15 mouse cellular contexts compared by ENCODE assay signal in the genomic region with DNA sequence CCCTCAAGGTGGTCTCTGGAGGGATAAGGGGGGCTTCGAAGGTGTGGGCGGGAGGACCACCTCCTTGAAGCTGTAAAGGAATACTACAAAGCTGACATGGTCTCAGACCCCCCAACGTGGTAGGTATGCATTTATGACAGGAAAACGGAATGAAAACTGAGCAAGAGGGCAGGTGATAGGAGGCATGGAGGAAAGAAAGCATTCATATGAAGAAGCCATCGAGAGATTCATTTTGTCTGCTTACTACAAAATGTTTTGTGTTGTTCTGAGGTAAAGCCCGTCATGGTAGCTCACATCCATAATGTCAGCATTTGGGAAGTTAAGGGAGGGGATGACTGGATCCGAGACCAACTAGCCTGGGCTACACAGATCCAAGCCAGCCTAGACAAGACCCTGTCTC. TPM values are rescaled to one million over a fixed set of nuclear protein-coding genes. Genes with fewer than 3 reads are reported as not detected.
DNase-seq lines count a peak whose midpoint lies in the region; ATAC-seq lines count a peak whose summit lies in the region.
"Had no signal": no experiment of that assay in that cellular context is flagged by ENCODE, and none has a peak within 500 bp of the region (broad histone marks: within the 10 kb centered on the region; RNA-seq: fewer than 3 reads in every experiment).

No protein-coding gene starts in this region.

- peak overlapping the region; percentile 88 for H3K4me3 ChIP-seq in heart, embryonic 10.5 days
- peak overlapping the region; percentile 92 for H3K4me3 ChIP-seq in midbrain, embryonic 10.5 days
- no peak overlapping the region for H3K4me3 ChIP-seq in midbrain, embryonic 15.5 days
- H3K4me3 ChIP-seq in limb, embryonic 10.5 days: peak overlapping the region; percentile 96
- H3K4me3 ChIP-seq in stomach, embryonic 15.5 days (replicated peaks): peak overlapping the region; percentile 57

- H3K4me1 ChIP-seq in heart, embryonic 10.5 days: peaks cover 63% of the 10 kb centered on the region
- peaks cover 78% of the 10 kb centered on the region for H3K4me1 ChIP-seq in midbrain, embryonic 10.5 days
- peaks cover 37% of the 10 kb centered on the region for H3K4me1 ChIP-seq in midbrain, embryonic 15.5 days
- H3K4me1 ChIP-seq in limb, embryonic 10.5 days: peaks cover 67% of the 10 kb centered on the region
- peaks cover 16% of the 10 kb centered on the region for H3K4me1 ChIP-seq in stomach, embryonic 15.5 days

- H3K27ac ChIP-seq in heart, embryonic 10.5 days: peak overlapping the region; percentile 95; the same call in 1 of the 2 replicates
- H3K27ac ChIP-seq in midbrain, embryonic 10.5 days (replicated peaks): peak overlapping the region; percentile 99; the same call in 1 of the 2 replicates
- H3K27ac ChIP-seq in midbrain, embryonic 15.5 days: no peak overlapping the region
- H3K27ac ChIP-seq in limb, embryonic 10.5 days: 0 out of 2 replicates have a peak overlapping the region, but pooled peaks have one; percentile 100
- no peak overlapping the region for H3K27ac ChIP-seq in stomach, embryonic 15.5 days

- no peak overlapping the region for H3K9ac ChIP-seq in midbrain, embryonic 15.5 days
- no peak overlapping the region for H3K9ac ChIP-seq in stomach, embryonic 15.5 days

- no peak overlapping the region for H3K4me2 ChIP-seq in midbrain, embryonic 15.5 days
- H3K4me2 ChIP-seq in stomach, embryonic 15.5 days: peak overlapping the region; percentile 87

- no peak for DNase-seq in heart, embryonic 10.5 days (ENCODE audit: low spot score)
- no peak for DNase-seq in heart, adult 9 months (ENCODE audit: low spot score in 2 of 2)
- no peak for DNase-seq in midbrain, embryonic 10.5 days (ENCODE audit: low spot score)
- no peak for DNase-seq in limb, embryonic 10.5 days (ENCODE audit: low spot score)
- DNase-seq in cerebellum, postnatal 14 days: no peak
- no peak for DNase-seq in adrenal gland, adult 18-20 months (ENCODE audit: low spot score in 2 of 2)
- DNase-seq: adrenal gland, postnatal 25 days; cerebellum, adult 11-12 months; kidney, postnatal 14 days had no signal

- peaks cover 11% of the 10 kb centered on the region for H3K27me3 ChIP-seq in heart, embryonic 10.5 days (ENCODE audit: insufficient read depth, poor library complexity, severe bottlenecking)
- no peaks in the 10 kb centered on the region for H3K27me3 ChIP-seq in midbrain, embryonic 10.5 days (ENCODE audit: low read depth, poor library complexity, severe bottlenecking)
- H3K27me3 ChIP-seq in midbrain, embryonic 15.5 days (replicated peaks): peaks cover 69% of the 10 kb centered on the region
- no peaks in the 10 kb centered on the region for H3K27me3 ChIP-seq in limb, embryonic 10.5 days (ENCODE audit: low read depth, poor library complexity, severe bottlenecking)
- H3K27me3 ChIP-seq in stomach, embryonic 15.5 days (replicated peaks): peaks cover 38% of the 10 kb centered on the region

- no peaks in the 10 kb centered on the region for H3K9me3 ChIP-seq in heart, embryonic 10.5 days
- no peaks in the 10 kb centered on the region for H3K9me3 ChIP-seq in midbrain, embryonic 10.5 days (replicated peaks)
- no peaks in the 10 kb centered on the region for H3K9me3 ChIP-seq in midbrain, embryonic 15.5 days
- H3K9me3 ChIP-seq in limb, embryonic 10.5 days (replicated peaks): no peaks in the 10 kb centered on the region
- H3K9me3 ChIP-seq in stomach, embryonic 15.5 days: no peaks in the 10 kb centered on the region

- WGBS in heart, embryonic 10.5 days: 18% methylated on average over 7 of the region's 7 CpGs
- 9% methylated on average over 7 of the region's 7 CpGs for WGBS in midbrain, embryonic 10.5 days
- 14% methylated on average over 7 of the region's 7 CpGs for WGBS in midbrain, embryonic 15.5 days
- 6% methylated on average over 7 of the region's 7 CpGs for WGBS in limb, embryonic 10.5 days
- WGBS in stomach, embryonic 15.5 days: 26% methylated on average over 7 of the region's 7 CpGs

- no peaks in the 10 kb centered on the region for H3K36me3 ChIP-seq in heart, embryonic 10.5 days
- peaks cover 5% of the 10 kb centered on the region; the same call in 1 of the 2 replicates for H3K36me3 ChIP-seq in midbrain, embryonic 10.5 days
- H3K36me3 ChIP-seq in midbrain, embryonic 15.5 days (replicated peaks): no peaks in the 10 kb centered on the region
- peaks cover 4% of the 10 kb centered on the region; the same call in 1 of the 2 replicates for H3K36me3 ChIP-seq in limb, embryonic 10.5 days
- no peaks in the 10 kb centered on the region for H3K36me3 ChIP-seq in stomach, embryonic 15.5 days

- ATAC-seq in midbrain, embryonic 15.5 days (replicated peaks): no peak
- no peak for ATAC-seq in stomach, embryonic 15.5 days (ENCODE audit: insufficient read depth, low FRiP score, low read depth)

RNA-seq across cellular contexts. Expression of a gene that starts 4.0 kb away (rescaled TPM):
- polyA plus RNA-seq in heart, embryonic 10.5 days (2016; fragmentation: Nextera tagmentation; extraction: Ambion mirVana): 2.4 and 3.1 TPM in 2 replicates
- 4.3 and 6.8 TPM in 2 replicates for polyA plus RNA-seq in midbrain, embryonic 10.5 days (2016; fragmentation: Nextera tagmentation; extraction: Ambion mirVana)
- polyA plus RNA-seq in midbrain, embryonic 15.5 days (2015; fragmentation: Nextera tagmentation; extraction: Ambion mirVana): 0.15 and 0.17 TPM in 2 replicates
- polyA plus RNA-seq in limb, embryonic 10.5 days (2016; fragmentation: Nextera tagmentation; extraction: Ambion mirVana): 6.2 and 11.5 TPM in 2 replicates
- 2.0 and 2.2 TPM in 2 replicates for polyA plus RNA-seq in stomach, embryonic 15.5 days (2015; fragmentation: Nextera tagmentation; extraction: Ambion mirVana)
- total RNA-seq in adrenal gland, adult 18-20 months (2021): not detected
- total RNA-seq: megakaryocyte-erythroid progenitor cell, adult 5-6 weeks had no signal
- polyA plus RNA-seq: heart, postnatal 0 days had no signal

RNA-seq across cellular contexts. Expression of a gene that starts 44.6 kb away (rescaled TPM):
- polyA plus RNA-seq in heart, embryonic 10.5 days (2016; fragmentation: Nextera tagmentation; extraction: Ambion mirVana): 0.38 and 0.97 TPM in 2 replicates
- polyA plus RNA-seq in midbrain, embryonic 10.5 days (2016; fragmentation: Nextera tagmentation; extraction: Ambion mirVana): 0.91 and 0.98 TPM in 2 replicates
- polyA plus RNA-seq in midbrain, embryonic 15.5 days (2015; fragmentation: Nextera tagmentation; extraction: Ambion mirVana): not detected in 2 replicates
- 1.5 and 1.6 TPM in 2 replicates for polyA plus RNA-seq in limb, embryonic 10.5 days (2016; fragmentation: Nextera tagmentation; extraction: Ambion mirVana)
- 0.19 and 0.64 TPM in 2 replicates for polyA plus RNA-seq in stomach, embryonic 15.5 days (2015; fragmentation: Nextera tagmentation; extraction: Ambion mirVana)
- not detected for total RNA-seq in adrenal gland, adult 18-20 months (2021)
- total RNA-seq: adrenal gland, postnatal 25 days; left cerebral cortex, postnatal 10 days; megakaryocyte-erythroid progenitor cell, adult 5-6 weeks had no signal
- polyA plus RNA-seq: urinary bladder, adult 2 months had no signal

RNA-seq across cellular contexts. Expression of a gene that starts 55.4 kb away (rescaled TPM):
- not detected in 2 replicates for polyA plus RNA-seq in heart, embryonic 10.5 days (2016; fragmentation: Nextera tagmentation; extraction: Ambion mirVana)
- not detected in 2 replicates for polyA plus RNA-seq in midbrain, embryonic 10.5 days (2016; fragmentation: Nextera tagmentation; extraction: Ambion mirVana)
- polyA plus RNA-seq in midbrain, embryonic 15.5 days (2015; fragmentation: Nextera tagmentation; extraction: Ambion mirVana): not detected in 2 replicates
- polyA plus RNA-seq in limb, embryonic 10.5 days (2016; fragmentation: Nextera tagmentation; extraction: Ambion mirVana): 0.06 TPM in 1 of 2 replicates, not detected in the other
- polyA plus RNA-seq in stomach, embryonic 15.5 days (2015; fragmentation: Nextera tagmentation; extraction: Ambion mirVana): 0.04 TPM in 1 of 2 replicates, not detected in the other
- total RNA-seq in adrenal gland, adult 18-20 months (2021): not detected
- total RNA-seq: adrenal gland, postnatal 25 days; left cerebral cortex, postnatal 10 days; megakaryocyte-erythroid progenitor cell, adult 5-6 weeks had no signal
- polyA plus RNA-seq: heart, postnatal 0 days had no signal

Comparison
In these comparisons a context has a peak if more than half of its experiments do, and no peak if none do; other contexts are left out.
1. H3K27ac ChIP-seq: peak in heart, embryonic 10.5 days (single experiment), midbrain, embryonic 10.5 days (single experiment) and limb, embryonic 10.5 days (single experiment); none in midbrain, embryonic 15.5 days (single experiment) and stomach, embryonic 15.5 days (single experiment).